Mouse (Mus musculus) NIH3T3 (cell line): ENCODE data around the gene Tmem258.
A peak's percentile ranks its signal among the peaks of the same experiment; 100 is the strongest.

ENCODE experiments used
- DNase-seq: peaks from one replicate; pipeline ENCODE4 v3.0.0-alpha.2; 2012; ENCODE audit warnings: low read depth

Gene Tmem258

DNA sequence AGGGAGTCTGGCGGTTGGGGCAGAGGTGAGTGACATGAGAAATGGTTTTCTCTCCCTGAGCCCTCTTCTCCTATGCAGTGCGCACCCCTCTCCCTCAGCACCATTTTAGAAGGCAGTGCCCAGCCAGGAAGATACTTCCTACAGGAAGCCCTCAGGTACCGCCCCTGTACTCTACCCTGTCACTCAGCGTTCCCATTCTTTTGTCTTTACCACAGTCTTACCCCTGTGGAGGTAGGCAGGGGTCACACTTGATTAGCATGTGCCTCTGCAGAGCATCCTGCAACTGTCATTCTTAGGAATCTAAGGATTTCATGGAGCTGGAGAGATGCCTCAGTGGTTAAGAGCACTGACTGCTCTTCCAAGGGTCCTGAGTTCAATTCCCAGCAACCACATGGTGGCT lies 19.7 kb downstream of the Tmem258 start:
- DNase-seq: no peak

DNA sequence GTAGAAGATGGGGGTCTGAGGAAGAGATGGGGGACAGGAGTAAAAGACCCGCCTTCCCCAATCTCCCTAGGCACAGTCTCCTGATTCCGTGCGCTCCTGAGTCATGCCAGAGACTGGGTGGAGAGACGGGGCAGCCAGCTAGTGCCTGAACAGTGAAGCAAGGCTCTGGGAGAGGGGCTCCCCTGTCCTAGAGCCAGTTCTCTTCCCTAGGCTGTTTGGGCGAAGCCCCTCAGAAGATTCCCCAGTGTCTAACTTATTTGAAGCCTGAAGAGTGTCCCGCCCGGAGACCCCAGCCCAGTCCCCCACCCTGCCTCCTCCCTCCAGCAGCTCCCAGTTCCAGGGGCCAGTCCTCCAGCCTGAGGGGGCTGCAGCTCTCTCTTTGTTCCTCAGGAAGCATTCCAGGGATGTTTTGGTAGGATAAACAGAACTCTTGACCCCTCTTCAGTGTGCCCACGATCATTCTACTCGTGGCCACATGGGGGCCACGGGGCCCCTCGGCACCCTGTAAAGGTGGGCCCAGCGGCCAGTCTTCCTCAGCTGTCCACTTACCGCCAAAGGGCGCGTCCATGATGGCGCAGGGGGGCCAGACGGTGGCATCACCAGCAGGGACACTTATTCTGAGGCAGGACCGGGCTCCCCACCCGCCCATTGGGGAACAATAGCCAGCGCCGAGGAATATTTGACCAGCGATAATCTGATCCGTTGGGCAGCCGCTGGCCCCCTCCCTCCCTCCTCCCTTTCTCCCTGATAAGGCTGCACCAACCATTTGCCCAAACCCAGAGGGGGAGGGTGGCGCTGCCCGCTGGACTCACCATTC lies 21.0 kb downstream of the Tmem258 start:
- DNase-seq: no peak

DNA sequence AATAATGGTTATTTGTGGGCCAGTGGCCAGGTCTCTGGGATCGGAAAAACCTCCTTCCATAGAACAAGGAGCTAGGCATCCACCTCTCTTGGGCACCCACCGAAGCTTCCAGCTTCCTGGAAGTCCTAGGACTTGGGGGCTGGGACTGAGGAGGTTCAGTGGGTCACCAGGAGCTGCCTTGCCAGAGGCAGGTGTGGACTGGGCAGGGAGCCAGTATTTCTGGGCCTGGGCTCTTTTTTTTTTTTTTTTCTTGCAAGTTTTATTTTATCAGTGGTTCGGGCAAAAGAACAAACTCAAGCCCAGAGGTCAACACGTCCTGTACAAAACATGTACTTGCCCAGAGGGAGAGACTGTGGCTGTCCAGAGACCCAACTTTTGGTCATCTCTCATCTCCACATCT lies 22.0 kb downstream of the Tmem258 start:
- DNase-seq: no peak

DNA sequence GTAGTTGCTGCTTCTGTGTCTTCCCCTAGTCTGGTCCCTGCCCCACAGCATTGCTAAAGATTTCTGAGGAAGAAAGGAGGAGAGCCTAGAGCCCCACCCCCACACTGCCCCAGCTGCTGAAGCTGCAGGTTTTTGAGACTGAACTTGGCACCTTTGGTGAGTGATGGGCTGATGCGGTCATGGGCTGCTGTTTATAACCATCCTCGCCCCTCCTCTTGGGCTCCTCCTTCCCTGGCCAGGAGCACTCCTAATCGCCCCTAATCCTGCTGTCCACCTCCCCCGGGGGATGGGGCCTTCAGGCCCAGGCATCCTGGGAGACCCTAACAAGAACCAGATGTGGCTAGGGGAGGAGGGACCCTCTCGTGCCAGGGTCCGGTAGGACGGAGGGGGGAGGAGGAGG lies 27.2 kb downstream of the Tmem258 start:
- peak; percentile 23 for DNase-seq

DNA sequence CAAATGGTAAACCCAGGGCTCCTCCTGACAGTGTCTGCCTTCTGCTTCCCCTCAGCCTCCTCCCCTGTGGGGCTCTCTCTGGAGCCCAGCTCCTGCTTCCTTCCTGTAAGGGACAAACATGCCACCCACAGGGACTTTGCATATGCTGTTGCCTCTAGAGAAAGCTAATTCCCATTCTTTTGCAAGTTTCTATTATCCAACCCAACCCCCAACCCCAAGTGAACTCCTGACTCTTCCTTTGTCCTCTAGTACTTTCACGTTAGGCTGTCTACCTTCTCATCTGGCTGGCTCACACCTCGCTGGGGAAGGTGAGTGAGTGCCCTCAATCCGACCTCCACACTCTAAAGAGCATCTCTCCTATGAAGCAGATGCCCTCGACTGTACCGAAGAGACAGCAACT lies 28.1 kb downstream of the Tmem258 start:
- no peak for DNase-seq

DNA sequence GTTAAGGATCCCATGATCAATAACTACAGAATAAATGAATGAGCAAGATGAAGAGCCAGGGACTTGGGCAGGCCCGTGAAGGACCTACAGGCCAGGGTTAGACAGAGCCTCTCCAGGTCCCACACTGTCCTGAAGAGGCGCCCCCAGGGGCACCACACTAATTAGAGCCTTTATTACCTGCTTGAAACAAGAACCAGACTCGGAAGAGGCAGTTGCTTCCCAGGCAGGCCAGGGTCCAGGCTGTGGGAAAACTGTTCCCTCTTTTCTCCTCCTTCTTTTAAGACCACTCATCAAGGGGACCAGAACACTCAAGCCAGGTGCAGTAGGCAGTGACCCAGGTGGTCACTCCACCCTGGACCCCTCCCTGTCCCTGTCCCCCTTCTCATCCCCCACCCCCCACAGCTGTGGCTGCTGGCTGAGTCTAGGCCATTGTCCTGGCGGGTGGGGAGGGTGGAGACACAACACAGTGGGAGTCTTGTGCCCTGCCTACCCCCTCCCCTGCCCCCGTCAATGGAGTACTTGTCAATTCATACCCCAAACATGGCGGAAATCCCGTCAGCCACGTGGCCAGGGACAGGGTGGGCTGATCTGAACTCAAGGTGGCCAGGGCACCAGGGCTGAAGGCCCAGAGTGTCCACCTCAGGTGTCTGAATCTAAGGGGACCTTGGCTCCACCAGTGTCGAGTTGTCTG lies 28.7 kb downstream of the Tmem258 start:
- DNase-seq: no peak

DNA sequence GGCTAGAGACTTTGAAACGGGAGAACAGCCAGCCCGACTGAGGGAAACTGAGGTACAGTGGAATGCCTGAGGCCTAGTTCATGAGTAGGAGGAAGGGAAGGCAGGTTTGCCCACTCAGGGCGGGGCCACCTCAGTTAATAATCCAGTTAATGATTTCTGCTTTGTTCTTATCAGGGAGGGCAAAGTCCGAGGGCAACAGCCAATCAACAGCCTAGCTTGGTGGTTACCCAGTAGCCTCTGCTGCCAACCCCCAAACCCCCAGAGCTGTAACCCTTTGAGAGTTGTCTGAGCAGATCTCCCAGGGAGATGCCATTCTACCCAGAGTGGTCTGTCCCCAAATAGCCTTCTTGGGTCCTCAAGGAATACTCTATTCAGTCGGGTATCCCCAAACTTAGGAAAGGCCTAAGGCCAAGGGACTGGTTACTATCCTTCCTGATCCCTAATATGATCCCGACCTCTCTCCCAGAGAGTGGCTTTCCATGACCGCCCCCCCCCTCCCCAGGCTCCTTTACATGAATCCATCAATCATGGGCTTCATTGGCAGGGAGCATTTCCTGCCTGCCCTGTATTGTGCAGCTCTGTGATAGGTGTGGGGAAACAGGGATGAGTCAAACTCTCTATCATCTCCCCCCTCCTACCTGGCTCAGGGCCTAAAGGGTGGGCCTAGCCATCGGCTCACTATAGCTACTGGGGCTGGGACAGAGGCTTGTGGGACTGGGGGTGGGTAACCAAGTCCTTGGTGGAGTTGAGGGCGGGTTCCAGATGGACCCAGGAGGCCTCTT lies 32.2 kb downstream of the Tmem258 start:
- peak; percentile 39 for DNase-seq

DNA sequence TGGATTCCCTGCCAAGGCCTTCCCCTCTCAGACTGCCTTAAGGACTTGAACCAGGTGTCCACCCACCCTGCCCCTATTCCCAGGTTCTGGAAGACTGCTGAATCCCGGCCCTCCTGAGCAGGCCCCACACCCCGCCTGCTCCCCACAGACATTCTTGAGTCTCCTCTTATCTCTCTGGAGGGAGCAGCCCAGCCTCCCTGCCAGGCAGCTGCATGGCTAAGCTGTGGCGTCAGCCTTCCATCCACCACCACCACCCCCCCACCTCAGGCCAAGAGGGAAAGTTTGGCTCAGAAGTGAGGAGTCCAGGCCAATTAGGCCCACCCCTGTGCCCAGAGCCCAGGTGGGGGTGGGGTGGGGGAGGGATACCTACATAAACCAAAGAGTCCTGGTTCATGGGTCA lies 34.7 kb downstream of the Tmem258 start:
- peak; percentile 49 for DNase-seq

DNA sequence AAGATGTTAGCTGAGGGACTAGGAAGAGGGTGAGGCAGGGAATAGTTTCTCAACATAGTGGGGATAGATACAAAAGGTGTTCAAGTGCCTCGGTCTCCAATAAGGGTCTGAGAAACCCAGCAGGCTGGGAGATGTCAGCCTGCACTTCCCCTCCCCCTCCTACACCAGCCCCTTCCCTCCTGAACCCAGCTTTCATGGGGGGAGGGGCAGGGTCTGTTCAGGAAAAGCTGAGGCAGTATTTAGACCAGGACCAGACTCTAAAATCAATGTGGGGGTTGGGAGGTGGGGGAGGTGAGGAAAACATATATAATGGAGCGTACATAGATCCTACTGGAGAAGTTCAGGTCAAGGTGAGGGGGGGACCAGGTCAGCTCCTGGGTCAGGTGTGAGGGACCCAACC lies 35.6 kb downstream of the Tmem258 start:
- no peak for DNase-seq

DNA sequence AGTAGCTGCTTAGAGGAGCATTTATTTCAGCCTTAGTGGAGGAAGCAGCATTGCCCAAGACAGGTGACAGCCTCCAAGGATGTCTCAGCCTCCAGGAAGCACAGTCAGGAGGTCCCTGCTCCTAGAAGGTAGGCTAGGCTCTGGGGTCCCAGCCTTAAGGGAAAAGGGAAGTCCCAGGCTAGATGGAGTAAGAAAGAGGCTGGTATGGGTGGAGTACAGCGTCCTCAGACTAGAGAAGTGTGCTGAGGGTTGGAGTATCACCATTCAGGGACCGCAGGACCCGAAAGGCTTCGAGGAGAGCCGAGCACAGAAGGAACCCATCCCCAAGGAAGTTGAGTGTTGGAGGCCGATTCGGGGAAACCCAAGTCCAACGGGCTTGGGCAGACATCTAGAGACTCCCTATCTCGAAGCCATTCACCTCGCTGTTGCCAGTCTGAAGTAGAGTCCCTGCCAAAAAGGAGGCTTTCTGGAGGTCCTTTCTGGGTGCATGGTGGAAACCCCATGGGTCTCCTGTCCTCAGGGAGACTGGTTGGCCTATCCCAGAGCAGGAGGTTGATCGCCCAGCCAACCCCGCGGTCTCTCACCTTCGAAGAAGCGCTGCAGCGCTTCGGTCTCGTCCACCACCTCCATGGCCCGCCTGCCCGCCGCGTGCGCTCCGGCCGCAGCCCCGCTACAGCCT lies 36.3 kb downstream of the Tmem258 start:
- DNase-seq: no peak

DNA sequence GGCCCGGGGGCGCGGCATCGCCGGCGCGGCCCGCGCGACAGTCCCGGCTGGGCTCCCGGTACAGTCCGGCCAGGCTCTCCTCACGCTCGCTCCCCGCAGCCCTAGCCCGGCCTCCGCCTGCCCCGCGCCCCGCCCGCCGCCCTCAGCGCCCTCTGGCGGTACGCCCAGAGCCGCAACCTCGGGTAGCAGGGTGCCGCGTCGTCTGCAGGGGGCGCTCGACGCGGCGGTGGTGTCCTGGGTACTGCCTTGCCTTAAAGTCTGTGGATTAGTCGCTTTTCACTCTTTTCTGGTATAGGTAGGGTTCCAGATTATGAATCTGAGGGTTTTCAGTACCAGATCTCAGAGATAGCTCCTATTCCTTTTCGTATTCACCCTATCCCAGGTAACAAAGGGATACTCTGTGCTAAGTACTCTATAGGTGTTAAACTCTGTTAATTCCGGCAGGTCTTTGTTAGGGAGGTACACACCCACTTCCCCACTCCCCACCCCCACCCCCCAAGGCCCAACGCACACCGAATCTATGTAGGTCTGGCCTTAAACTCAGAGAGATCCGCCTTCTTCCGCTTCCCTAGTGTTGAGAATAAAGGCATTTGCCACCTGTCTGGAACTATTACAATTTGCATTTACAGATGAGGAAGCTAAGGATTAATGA lies 37.0 kb downstream of the Tmem258 start, which contains the start of gene Myrf:
Gene Myrf, minus strand, starts transcription at position 95 of the 652 bp plus-strand sequence.
- DNase-seq: no peak

DNA sequence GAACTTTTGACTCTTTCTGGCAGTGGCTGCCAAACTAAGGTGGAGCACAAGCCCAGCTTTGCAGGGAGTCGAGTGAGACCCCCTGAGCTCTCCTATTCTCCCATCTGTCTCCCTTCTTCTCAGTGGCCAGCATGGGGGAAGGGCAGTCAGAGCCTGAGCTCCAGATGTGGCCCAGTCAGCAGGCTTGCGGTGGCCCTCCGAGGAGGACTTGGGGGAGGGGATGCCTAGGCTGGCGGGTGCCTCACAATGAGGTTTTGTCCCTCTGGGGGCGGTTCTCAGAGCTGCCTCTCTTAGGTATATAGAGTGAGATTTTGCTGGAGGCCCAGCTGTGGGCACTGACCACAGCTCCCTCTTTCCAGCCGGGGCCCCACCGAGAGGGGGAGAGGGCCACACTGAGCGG lies 39.1 kb downstream of the Tmem258 start:
- DNase-seq: no peak

DNA sequence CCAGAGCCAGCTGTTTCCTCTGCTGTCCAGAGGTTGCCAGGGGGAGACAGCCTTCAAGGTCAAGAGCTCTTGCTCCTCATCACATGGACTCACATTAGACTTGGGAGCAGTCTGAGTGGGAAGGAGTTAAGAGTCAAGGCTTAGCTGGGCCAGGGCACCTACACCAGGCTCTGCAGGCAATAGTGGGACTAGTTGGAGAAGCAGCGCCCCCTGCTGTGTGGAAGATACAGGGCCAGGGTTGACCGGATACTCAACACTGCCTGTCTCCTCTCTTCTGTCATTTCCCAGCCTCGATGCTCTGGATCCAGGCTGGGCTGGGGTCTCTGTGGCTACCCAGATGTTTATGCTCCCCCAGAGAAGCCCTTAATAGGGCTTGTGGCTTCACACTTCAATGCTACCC lies 40.4 kb downstream of the Tmem258 start:
- DNase-seq: peak; percentile 77

DNA sequence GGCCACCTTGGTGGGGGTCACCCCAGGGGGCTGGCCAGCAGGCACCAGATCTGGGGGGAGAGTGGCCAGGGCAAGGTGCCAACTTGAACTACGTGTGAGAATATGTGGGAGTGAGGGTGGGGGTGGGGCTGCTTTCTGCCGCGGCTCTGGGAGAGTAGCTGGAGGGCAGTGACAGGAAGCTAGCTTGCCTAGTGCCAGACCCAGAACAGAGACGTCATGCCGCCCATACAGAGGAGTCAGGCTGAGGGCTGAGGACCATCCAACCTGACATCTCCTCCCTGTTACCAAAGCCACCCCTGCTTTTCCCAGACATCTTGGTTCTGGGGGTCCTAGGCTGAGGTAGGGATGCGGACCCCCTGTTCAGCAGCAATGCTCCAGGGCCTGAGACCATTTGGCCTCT lies 43.4 kb downstream of the Tmem258 start:
- no peak for DNase-seq

DNA sequence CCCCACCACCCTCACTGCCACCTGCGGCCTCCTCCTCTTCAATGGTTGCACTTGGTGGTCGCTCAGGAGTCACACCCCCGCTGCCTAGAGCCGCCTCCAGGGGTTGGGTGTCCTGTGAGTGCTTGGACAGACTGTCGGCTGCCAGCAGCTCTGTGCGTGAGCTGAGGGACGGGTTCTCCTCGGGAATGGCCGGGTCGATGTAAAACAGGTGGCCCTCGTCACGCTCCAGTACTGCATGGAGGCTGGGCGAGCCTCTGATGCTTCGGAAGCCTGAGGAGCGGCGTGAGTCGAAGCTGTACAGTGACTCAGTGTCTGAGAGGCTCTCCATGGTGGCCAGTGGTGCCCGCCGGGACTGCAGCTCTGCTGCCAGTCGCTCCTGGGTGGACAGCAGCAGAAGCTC lies 44.3 kb downstream of the Tmem258 start:
- no peak for DNase-seq
